Mouse (Mus musculus): ENCODE data around the gene Vmn2r27. TPM values are rescaled to one million over a fixed set of nuclear protein-coding genes. Genes with fewer than 3 reads are reported as not detected.

Gene Vmn2r27
- polyA plus RNA-seq (2012; rRNA removed) = not detected in 2 replicates

DNA sequence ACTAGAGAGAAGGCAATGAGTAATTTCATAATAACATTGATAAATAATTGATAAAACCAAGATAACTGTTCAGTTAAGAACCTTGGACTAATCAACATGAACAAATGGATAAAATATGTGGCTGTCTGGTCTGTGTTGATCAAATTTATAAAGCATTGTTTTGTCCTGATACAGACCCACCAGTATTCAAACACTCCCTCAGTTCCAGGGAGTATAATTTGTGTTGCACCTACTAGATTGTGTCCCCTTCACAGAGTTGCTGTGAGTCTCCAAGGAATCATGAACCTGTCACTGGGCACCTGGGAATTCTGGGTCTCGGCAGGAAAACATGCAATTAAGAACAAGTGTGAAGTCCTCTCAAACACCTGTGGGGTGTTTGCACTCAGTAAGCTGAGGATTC is at the start of gene Vmn2r27:
Gene Vmn2r27, minus strand, starts transcription at position 101 of the 400 bp plus-strand sequence.
- Histone ChIP-seq H3K36me3 (ENCODE audit: control insufficient read depth, insufficient read depth, low read length) (no peaks in the 10 kb centered on the region), H3K4me3 (ENCODE audit: insufficient read depth, low read depth, low read length) (no peak within 1 kb of the TSS), H3K27ac (ENCODE audit: insufficient read depth, low read depth, low read length) (no peak within 1 kb of the TSS), H3K4me1 (ENCODE audit: control insufficient read depth, insufficient read depth, low read length) (no peaks in the 10 kb centered on the region), H3K27me3 (replicated peaks; ENCODE audit: control insufficient read depth, insufficient read depth, low read length) (no peaks in the 10 kb centered on the region)
- no peak for TF ChIP-seq POLR2A (IDR thresholded peaks at IDR 0.05; ENCODE audit: low read depth, low read length)
- no peak for TF ChIP-seq CTCF (conservative IDR thresholded peaks at IDR 0.05; ENCODE audit: insufficient read depth, insufficient read length, low read depth, low read length)
- DNase-seq = no peak
- 54% methylated on average over 1 of the region's 1 CpGs for WGBS

DNA sequence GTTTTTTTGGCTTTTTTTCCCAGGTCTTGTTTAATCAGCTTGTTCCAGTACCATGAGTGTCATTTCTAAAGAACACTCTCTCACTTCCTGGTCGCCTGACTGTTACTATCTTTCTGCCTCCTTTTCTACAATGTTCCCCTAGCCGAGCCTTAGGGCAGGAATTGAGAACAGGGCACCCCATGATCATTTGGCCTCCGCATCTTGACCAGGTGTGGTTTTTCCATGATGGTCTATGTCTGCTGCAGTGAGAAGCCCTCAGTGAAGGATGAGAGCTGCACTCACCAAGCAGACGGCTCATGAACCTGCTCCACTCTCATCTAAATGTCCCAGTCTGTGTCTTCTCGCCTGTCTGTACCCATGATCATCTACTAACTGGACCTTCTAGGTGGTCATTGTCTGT is 46.6 kb upstream of the Vmn2r27 start:
- Histone ChIP-seq H3K4me3 (ENCODE audit: insufficient read depth, low read depth, low read length) (no peak overlapping the region), H3K4me1 (ENCODE audit: control insufficient read depth, insufficient read depth, low read length) (peaks cover 3% of the 10 kb centered on the region; the same call in 1 of the 2 replicates), H3K36me3 (ENCODE audit: control insufficient read depth, insufficient read depth, low read length) (no peaks in the 10 kb centered on the region), H3K27me3 (replicated peaks; ENCODE audit: control insufficient read depth, insufficient read depth, low read length) (no peaks in the 10 kb centered on the region), H3K27ac (ENCODE audit: insufficient read depth, low read depth, low read length) (no peak overlapping the region)
- WGBS = 84% methylated on average over 5 of the region's 5 CpGs
- DNase-seq = no peak
- TF ChIP-seq POLR2A (IDR thresholded peaks at IDR 0.05; ENCODE audit: low read depth, low read length) = no peak

DNA sequence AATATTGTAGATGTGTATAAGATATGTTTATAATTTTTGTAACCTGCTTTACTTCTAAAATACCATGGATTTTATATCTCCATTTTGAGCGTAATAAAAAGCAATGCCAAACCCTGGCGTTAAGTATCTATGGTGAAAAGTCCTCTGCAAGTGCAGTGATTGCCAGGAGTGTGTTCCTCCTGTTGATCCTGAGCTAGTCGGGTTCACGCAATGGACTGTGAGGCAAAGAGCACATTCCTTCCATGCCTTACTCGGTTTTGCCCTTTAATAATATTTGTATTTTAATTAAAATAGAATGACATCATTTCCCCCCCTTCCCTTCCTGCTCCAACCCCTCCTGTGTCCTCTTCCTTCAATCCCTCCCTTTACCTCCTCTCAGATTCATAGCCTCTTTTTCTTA is 46.0 kb upstream of the Vmn2r27 start:
- Histone ChIP-seq H3K27me3 (replicated peaks; ENCODE audit: control insufficient read depth, insufficient read depth, low read length) (no peaks in the 10 kb centered on the region), H3K4me3 (ENCODE audit: insufficient read depth, low read depth, low read length) (no peak overlapping the region), H3K4me1 (ENCODE audit: control insufficient read depth, insufficient read depth, low read length) (peaks cover 3% of the 10 kb centered on the region; the same call in 1 of the 2 replicates), H3K36me3 (ENCODE audit: control insufficient read depth, insufficient read depth, low read length) (no peaks in the 10 kb centered on the region), H3K27ac (ENCODE audit: insufficient read depth, low read depth, low read length) (no peak overlapping the region)
- TF ChIP-seq POLR2A (IDR thresholded peaks at IDR 0.05; ENCODE audit: low read depth, low read length) (no peak), CTCF (conservative IDR thresholded peaks at IDR 0.05; ENCODE audit: insufficient read depth, insufficient read length, low read depth, low read length) (no peak)
- WGBS = 43% methylated on average over 5 of the region's 5 CpGs
- DNase-seq = peak; percentile 76

DNA sequence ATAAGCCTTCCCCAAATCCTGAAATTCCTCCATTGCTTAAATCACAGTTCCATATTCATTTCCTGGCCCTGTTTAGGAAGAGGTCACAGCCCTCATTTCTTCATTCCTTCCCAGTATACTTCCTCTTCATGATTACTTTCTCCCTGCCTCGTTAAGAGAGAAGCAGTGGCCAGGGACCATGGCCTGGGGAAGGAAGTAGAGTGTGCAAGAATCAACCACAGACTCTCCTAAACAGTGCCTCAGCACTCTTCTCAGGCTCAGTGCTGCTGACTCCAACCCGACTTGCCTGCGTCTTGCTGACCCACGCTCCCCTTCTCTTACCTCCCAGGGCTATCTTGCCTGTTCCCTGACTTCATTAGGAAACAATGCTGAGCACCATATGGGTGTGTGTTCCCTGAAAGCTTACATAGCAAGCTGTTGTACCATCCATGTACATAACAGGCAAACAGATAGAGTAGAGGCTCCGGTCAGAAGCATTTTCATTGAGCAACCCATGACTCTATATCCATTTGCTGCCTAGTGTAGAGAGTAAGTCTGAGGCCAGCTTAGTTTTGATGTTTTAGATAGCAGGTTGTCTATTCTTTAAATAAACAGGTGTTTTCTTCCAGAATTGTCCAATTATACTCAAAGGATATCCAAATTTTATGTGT is 41.7 kb upstream of the Vmn2r27 start:
- no peak for DNase-seq
- Histone ChIP-seq H3K36me3 (ENCODE audit: control insufficient read depth, insufficient read depth, low read length) (no peaks in the 10 kb centered on the region), H3K4me1 (ENCODE audit: control insufficient read depth, insufficient read depth, low read length) (peaks cover 3% of the 10 kb centered on the region; the same call in 1 of the 2 replicates), H3K27me3 (replicated peaks; ENCODE audit: control insufficient read depth, insufficient read depth, low read length) (no peaks in the 10 kb centered on the region), H3K27ac (ENCODE audit: insufficient read depth, low read depth, low read length) (no peak overlapping the region; the same call in 1 of the 2 replicates), H3K4me3 (ENCODE audit: insufficient read depth, low read depth, low read length) (no peak overlapping the region)
- TF ChIP-seq POLR2A (IDR thresholded peaks at IDR 0.05; ENCODE audit: low read depth, low read length) = no peak
- no peak for TF ChIP-seq CTCF (conservative IDR thresholded peaks at IDR 0.05; ENCODE audit: insufficient read depth, insufficient read length, low read depth, low read length)
- 69% methylated on average over 5 of the region's 5 CpGs for WGBS

DNA sequence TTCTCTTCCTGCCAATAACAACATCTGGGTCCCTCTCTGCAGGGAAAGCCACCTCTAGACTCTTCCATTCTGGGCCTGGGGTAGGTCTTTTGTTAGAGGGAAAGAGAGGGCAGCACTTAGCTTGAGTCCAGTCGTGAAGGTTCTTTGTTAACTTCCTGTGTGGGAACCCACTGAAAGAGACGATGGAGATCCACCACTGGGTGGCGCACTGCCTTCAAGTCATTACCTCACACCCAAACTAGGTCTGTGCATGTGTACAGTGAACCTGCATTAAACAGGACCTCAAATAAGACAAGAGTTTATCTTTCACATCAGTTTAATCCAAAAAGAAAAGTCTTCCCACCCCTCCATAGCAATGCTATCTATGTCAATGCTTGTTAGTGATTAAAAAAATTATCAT is 31.0 kb upstream of the Vmn2r27 start:
- H3K36me3 ChIP-seq (ENCODE audit: control insufficient read depth, insufficient read depth, low read length) = no peaks in the 10 kb centered on the region
- H3K27me3 ChIP-seq (replicated peaks; ENCODE audit: control insufficient read depth, insufficient read depth, low read length) = no peaks in the 10 kb centered on the region
- DNase-seq = peak; percentile 71
- no peak overlapping the region for H3K27ac ChIP-seq (ENCODE audit: insufficient read depth, low read depth, low read length)
- TF ChIP-seq POLR2A (IDR thresholded peaks at IDR 0.05; ENCODE audit: low read depth, low read length) = no peak
- peak; percentile 88 for TF ChIP-seq CTCF (conservative IDR thresholded peaks at IDR 0.05; ENCODE audit: insufficient read depth, insufficient read length, low read depth, low read length)
- WGBS = 3% methylated on average over 3 of the region's 3 CpGs
- H3K4me1 ChIP-seq (ENCODE audit: control insufficient read depth, insufficient read depth, low read length) = no peaks in the 10 kb centered on the region
- no peak overlapping the region for H3K4me3 ChIP-seq (ENCODE audit: insufficient read depth, low read depth, low read length)

DNA sequence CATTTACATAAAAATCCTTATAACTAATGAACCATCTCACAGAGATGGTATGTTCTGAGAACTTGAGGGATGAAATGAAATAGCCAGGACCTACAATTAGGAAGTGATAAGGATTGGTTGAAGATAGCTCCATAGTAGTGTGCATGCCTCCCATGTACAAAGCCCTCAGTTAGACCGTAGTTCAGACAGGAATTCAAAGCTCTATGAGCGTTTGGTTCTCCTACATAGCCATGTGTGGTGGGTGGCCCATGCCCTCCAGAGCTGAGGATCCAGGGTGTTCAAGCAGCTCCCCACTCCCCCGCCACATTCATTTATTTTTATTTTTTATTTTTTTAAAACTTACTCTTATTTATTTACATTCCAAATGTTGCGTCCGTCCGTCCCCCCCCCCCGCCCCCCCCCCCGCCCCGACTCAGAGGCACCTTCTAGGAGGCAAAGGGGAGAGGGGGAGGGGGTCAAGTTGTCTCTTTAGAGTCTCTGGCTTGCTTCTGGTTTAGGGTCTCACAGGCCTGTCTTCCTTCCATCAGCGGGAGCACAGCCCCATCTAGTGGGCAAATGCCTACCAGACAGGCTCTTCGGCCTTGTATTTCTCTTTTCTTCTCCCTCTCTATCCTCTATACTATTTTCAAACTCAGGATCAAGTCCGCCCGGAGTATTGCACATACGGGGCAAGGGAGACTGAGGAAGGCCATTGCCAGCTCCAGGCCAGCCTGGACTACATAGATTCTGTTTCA is 28.7 kb upstream of the Vmn2r27 start:
- peak; percentile 41 for DNase-seq
- Histone ChIP-seq H3K4me3 (ENCODE audit: insufficient read depth, low read depth, low read length) (no peak overlapping the region), H3K27ac (ENCODE audit: insufficient read depth, low read depth, low read length) (no peak overlapping the region), H3K4me1 (ENCODE audit: control insufficient read depth, insufficient read depth, low read length) (no peaks in the 10 kb centered on the region), H3K36me3 (ENCODE audit: control insufficient read depth, insufficient read depth, low read length) (no peaks in the 10 kb centered on the region), H3K27me3 (replicated peaks; ENCODE audit: control insufficient read depth, insufficient read depth, low read length) (no peaks in the 10 kb centered on the region)
- WGBS = 18% methylated on average over 14 of the region's 14 CpGs
- TF ChIP-seq POLR2A (IDR thresholded peaks at IDR 0.05; ENCODE audit: low read depth, low read length) = no peak
- TF ChIP-seq CTCF (conservative IDR thresholded peaks at IDR 0.05; ENCODE audit: insufficient read depth, insufficient read length, low read depth, low read length) = peak; percentile 87

DNA sequence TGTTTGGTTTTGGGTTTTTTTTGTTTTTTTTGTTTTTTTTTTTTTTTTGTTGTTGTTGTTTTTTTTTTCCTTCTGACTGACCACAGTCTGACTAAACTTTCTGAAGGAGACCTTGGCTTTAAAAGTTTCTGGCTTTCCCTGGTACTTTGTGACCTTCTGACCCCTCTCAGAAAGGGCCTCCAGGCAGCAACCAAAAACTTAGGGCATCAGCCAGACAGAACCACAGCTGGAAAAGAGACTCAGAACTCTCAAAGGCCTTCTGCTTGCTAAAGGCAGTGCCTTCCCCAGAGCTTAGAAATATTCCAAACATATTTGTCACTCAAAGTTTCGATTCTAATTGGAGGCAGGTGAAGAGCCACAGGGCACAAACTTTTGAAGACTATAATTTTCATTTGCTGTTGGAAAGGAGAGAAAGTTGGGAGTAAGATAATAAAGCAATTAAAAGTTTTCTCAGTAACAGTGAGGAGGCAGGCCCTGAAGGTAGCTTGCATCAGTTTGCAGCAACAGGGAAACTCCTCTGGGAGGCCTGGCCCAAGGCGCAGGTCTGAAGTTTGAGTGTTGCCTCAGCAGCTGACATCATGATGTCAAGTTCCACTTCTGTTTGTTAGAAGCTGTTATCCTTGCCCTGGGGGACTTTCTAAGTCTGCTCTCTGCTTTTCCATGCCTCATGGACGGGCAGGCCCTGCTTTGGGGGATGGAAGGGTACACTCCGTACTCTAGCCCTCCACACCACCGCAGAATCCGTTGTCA is 24.2 kb upstream of the Vmn2r27 start:
- Histone ChIP-seq H3K27me3 (replicated peaks; ENCODE audit: control insufficient read depth, insufficient read depth, low read length) (no peaks in the 10 kb centered on the region), H3K4me1 (ENCODE audit: control insufficient read depth, insufficient read depth, low read length) (no peaks in the 10 kb centered on the region), H3K4me3 (ENCODE audit: insufficient read depth, low read depth, low read length) (no peak overlapping the region), H3K36me3 (ENCODE audit: control insufficient read depth, insufficient read depth, low read length) (no peaks in the 10 kb centered on the region), H3K27ac (ENCODE audit: insufficient read depth, low read depth, low read length) (no peak overlapping the region)
- DNase-seq = no peak
- TF ChIP-seq POLR2A (IDR thresholded peaks at IDR 0.05; ENCODE audit: low read depth, low read length) = no peak
- TF ChIP-seq CTCF (conservative IDR thresholded peaks at IDR 0.05; ENCODE audit: insufficient read depth, insufficient read length, low read depth, low read length) = no peak
- WGBS = 83% methylated on average over 6 of the region's 6 CpGs

All from kidney, adult 2 months (tissue).